Mouse (Mus musculus) regulatory T cell (primary cell): ENCODE data around the gene Pomgnt1.

ENCODE experiments used
- in situ Hi-C: fragments of 300-600 bp; cut with MboI, MseI; formaldehyde crosslinking; loops from one replicate; pipeline ENCODE4 v1.15.1; 2025; ENCODE audit warnings: high pct_unique_total_duplicates

Gene Pomgnt1

DNA sequence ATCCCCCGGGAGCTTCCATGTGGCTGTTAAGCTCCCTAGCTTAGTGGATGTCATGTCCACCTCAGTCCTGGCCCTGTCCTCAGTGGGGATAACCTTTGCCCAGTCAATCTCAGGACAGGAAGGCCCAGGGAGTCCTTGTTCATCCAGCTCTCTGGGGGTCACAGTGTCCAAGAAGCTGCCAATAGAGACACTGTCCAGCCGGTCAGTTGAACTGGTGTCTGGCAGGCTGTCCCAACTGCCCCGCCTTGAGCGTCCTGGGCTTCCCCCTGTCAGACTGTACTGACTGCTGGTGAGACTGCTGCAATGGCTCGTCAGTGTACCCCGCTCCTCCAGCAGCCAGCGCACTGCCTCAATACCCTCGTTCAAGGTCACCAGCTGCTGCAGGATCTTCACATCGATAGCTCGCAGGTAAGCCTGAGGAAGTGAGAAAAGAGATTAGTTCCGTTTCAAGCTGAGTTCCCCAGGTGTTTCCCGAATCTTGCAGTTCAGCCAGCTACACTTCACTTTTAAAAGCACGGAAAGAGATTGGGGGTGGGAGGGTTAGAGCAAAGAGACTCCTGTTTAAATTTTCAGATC lies 13.9 kb downstream of the Pomgnt1 start:
- in situ Hi-C loops, result no loop called here

DNA sequence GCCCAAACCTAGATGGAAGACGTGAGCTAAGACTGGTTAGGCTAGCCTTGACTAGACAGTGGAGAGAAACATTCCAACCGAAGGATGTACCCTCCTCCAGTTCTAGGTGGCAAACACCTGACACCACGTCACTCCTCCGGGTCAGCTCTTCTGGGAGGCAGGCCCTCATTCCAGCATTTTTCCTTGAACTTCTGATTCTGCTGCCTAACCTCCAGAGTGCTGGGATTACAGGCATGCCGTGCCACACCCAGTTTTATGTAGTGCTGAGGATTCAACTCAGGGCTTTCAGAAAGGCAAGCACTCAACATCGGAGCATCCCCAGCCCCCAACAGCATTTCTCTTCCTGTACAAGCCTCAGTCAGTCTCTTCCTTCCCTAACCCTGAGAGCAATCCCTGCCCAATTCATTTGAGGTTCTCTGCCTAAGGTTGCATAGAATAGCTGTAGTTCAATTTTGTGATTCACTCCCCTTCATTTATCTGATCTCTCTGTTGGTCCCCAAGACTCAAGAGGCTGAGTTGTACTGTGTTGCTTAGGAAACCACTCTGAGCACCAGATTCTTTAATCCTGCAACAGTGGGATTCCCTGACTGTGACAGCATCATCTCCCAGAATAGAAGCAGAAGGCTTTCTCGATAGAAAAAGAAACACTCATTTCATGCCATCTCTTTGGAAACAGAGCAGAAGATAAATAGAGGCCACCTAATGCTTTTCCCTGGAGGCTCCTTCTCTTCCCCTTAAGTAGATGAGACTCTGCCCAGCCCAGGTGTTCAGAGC lies 17.3 kb downstream of the Pomgnt1 start:
- in situ Hi-C loops, result no loop called here

DNA sequence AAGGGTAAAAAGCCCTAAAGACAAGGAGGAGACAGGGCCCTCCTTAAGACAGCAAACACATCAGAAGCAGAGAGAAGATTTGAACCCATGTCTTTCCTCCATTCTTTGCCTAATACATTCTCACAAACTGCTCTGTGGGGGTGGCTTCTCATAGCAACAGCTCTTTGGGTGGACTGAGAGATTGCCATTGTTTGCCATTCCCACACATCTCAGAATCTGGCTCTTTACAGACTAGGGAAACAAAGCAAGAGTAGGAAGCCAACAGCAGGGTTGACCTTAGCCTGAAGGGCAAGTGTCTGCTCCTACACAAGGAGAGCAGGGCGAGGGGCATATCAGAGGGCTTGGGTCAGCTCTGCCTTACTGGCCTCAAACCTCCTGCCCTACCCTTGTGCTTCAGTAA lies 18.1 kb downstream of the Pomgnt1 start:
- in situ Hi-C loops, result no loop called here

DNA sequence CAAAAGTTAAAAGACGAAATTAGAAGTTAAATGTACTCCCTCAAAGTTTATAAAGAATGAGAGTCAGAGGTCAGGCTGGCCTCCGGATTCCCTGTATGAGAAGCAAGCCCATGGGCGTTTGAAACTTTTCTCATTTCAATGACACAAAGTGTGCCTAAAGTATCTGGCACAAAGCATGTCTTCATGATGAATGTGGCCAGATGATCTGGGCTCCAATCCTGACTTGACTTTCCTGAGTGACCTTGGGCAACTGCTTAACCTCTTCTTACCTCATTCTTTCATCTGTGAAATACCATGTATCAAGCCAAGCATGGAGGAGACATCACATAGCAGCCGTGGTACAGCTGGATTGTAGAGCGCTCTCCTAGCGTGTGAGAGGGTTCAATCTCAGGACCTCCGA lies 18.6 kb downstream of the Pomgnt1 start:
- in situ Hi-C loops, result no loop called here

DNA sequence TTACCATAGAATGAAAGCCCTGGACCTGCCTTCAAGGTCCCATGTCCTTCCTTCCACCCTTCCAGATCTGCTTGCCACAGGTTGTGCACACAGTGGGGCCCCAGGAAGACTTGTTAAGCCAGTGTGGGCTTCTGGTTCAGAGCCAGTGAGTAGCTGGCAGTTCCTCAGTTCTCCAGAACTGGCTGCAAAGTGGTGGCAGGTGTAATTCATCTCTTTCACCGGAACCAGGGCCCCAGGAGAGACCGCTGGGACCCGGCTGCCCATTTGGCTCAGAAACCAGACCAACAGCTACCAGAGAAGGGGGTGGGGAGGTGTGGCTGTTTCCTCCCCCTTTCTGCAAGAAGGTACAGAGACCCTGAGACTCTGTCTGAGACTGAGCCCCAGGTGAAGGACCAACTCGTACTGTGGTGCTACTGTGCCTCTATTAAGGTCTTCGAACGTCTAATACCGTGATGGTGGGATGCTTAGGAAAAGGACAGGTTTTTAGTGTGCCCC lies 19.7 kb downstream of the Pomgnt1 start:
- in situ Hi-C loops, result no loop called here

DNA sequence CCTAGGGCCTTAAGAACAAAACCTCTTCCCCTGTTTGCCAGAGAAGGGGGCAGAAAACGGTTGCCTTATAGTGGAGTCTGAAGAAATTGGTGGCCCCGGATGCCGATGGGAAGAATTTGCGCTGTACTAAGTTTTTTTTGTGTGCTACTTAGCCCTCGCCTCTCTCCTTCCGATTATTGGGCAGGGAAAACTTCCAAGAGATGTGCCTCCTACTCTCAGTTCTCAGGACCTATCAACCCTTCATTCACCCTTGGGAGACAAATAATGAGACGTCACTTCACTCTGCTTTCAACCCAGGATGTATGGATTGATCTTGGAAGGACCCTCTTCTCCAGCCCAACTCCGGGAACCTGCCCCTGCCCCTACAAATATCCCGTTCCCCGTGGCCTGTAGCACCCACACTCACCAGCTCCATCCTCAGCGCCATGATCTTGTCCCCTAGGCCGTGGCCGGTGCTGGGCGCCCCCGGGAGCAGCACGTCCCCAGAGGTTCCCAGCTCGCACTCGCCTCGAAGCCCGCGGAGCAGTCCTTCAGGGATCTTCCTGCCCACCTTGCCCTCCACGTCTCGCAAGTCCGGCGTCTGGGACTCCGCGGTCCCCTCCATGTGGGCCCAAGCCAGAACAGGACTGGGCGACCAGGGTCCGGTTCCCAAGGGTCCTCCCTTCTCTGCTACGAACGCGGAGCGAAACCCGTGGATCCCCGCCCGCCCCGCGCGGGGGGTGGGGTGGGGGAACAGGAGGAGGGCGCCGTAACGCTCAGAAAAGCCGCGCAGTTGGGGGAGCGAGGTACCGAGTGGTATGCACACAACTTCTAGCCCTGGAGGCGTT lies 20.5 kb downstream of the Pomgnt1 start:
- in situ Hi-C loops, result no loop called here

DNA sequence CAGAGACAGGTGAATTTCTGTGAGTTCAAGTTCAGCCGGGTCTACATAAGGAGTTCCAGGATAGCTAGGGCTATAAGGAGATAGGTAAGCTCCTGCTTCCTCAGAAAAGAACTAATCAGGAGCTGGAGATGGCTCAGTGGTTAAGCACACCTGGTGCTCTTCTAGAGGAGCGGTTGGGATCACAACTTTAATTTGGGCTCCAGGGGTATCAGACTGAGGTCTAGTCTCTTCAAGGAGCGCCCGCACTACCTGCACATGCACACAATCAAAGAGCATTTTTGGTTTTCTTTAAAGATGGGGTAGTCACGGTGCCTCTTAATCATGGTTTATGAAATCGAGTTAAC lies 26.1 kb downstream of the Pomgnt1 start:
- in situ Hi-C loops, result no loop called here

DNA sequence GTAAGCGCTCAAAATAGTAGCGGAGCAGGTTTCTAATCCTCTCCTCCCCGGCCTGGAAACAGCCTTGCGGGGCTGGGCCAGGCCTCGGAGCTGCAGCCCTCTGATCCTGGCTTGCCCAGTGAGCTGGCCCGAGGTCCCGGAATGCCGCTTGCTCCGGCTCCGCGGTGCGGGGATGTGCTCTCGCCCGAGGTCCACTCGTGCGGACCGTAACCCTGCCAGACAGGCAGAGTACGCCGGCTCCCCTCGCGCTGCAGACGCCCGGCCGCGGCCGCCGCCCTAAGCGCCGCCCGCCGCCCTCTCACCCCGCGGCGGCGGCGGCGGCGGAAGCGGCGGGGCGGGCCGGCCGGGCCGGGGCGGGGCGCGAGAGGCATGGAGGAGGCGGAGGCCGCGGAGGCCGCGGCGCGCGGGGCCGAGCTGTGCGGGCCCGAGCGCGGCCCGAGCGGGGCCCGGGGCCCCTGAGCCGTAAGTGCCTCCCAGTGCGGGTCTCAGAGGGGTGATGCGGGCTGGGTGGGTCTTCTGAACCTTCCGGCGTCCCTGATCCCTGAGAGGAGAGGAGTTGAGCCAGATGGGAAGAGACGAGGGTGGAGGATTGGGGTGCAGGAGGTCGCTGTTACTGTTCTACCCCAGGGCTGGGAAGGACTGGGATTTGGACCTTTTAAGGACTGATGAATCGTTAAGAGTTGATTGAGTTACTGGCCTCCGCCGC lies 26.7 kb downstream of the Pomgnt1 start:
- in situ Hi-C loops, result no loop called here

DNA sequence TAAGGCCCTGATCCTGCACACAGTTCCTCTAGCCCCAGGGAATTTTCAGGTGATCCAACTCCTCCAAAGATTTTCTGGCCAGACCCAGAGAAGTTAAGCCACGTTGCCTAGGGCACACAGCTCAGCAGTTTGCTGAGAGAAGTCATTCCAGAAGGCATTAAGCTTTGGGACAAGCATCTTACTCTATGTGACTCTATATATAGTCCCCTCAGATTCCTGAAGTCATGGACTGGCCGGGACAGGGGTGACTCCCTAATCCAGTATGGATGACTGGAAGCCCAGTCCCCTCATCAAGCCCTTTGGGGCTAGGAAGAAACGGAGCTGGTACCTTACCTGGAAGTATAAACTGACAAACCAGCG lies 27.2 kb downstream of the Pomgnt1 start:
- in situ Hi-C loops, result no loop called here

DNA sequence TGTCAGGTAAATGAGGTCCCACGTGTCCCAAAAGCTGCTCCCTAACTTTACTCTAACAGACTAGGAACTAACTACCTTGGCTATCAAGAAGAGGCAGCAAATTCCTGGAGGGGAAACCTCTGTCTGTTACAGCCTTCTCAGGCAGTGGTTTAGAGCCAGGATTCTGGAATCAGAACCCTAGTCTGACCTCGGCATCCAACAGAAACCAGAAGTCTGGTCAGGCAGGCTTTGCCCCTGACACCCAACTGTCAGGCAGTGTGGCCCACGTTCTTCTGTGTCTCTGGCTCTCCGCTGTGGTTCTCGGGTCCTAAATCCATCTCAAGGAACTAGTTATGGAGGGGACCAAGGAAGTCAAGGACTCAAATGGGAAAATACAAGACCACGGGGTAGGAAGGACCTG lies 27.6 kb downstream of the Pomgnt1 start, which contains the start of gene Lurap1:
Lurap1 (minus strand) TSS at position 101 of the 400 bp plus-strand sequence.
- in situ Hi-C loops, result no loop called here

DNA sequence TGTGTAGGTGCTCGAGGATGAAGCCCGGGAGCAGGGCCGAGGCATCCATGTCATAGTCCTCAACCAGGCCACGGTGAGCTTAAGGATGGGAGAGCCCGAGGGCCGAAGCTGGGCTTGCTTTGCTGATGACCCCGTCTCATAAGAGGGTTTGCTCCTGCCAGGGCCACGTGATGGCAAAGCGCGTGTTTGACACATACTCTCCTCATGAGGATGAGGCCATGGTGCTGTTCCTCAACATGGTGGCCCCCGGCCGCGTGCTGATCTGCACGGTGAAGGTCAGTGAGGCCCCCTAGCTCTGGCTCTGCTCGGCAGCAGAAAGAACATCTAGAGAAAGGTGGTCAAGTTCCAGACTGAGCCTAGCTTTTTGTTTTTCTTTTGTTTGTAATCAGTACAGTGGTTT lies 29.1 kb downstream of the Pomgnt1 start:
- in situ Hi-C loops, result no loop called here

DNA sequence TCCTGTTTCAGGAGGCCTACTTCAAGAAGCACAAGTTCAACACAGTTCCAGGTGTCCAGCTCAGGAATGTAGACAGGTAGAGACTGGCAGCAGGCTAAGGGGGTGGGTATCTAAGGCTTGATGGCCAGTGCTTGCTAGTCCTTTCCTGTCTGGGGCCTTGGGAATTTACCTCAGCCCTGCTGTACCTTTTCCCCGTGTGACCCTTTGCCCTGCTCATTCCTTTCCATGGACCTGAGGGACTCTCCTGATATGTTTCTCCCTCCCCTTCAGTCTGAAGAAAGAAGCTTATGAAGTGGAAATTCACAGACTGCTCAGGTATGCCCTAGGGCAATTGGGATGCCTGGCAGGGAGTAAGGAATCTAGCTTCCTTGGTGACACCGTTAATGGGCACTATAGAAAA lies 34.2 kb downstream of the Pomgnt1 start:
- in situ Hi-C loops, result no loop called here

DNA sequence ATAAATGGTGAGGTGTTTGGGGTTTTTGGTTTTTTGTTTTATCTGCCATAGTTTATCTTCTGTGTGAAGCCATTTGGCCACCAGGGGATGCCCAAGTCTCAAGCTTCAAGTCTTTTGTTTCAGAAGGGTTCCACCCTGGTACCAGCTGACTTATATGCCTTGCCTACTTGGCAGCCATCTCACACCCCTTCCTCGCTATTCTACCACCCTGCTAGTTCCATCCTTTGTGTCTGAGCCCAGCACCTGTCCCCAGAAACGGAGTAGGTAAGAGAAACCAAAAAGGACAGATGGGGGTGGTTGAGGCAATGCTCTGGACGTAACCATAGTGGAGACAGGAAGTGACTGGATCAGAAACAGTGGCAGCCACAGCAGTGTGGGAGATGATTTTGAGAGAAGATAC lies 36.3 kb downstream of the Pomgnt1 start:
- in situ Hi-C loops, result no loop called here

DNA sequence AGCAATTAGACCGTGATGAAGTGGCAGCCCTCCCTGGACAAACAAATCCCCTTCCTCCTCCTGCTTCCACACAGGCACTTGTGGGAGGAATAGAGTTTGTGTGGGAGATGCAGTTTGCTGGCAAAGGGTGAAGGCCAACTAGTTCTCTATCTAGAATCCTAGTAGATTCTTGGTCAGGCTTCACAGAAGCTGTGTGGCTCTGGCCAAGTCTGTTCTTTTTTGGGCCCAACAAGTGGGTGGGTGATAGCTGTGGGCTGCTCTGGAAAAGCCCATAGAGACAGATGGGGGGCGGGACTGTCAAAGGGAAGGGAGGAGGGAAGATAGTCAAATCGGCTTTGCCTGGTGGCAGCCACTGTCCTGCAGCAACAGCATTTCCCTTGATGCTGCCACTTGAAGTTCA lies 37.1 kb downstream of the Pomgnt1 start:
- in situ Hi-C loops, result no loop called here

DNA sequence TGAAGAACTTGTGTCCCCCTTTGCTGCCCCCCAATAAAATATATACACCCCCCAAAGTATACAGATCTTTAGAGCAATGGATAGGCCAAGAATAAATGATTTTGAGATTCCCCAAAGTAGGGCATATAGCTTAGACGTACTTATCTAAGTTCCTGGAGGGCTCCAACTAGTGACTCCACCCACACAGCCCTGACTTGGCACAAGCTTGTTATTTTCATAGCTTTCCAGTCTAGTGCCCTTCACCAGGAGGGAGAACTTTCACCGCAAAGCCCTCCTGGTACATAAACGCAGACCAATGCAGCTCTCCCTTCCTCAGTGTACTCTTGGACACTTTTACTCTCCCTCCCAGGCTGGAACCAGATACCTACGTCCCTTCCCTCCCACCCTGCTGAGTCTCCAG lies 38.5 kb downstream of the Pomgnt1 start:
- in situ Hi-C loops, result no loop called here

DNA sequence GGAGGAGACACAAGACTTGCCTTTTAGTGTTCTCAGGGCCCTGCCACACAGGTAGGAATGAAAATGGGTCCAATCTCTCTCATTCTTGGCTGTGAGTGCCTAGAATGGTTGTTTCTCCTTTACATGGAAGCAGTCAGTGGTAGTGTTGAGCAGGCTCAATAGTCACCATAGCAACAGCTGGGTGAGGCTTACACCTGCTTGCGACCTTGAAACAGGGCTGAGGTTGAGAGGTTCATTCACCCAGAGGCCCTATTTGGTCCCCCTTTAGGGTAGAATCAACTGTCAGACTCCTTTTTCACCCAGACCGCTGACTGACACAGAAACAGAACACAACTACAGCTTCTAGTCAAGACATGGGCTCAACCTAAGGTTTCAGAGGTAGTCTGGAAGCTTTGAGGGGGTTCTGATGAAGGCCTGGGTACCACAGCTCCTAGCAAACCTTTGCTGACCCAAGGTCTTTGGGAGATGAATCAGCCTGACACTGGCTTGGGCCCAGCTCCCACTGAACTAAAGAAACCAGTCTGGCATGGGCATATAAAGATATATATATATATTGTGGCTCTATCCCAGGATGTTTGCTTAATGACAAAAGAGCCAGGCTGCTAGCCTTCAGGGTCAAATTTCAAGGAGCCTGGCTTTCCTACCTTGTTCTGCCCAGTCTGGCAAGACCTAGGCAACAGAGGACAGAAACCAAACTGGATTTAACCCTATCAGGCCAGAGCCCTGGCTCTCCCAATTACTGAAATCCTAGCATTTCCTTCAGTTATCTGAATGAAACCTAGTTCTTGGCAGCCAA lies 41.3 kb downstream of the Pomgnt1 start:
- in situ Hi-C loops, result loop anchor here (5.0 kb wide), 1 partner anchor 67 kb away; no protein-coding TSS in a partner anchor

DNA sequence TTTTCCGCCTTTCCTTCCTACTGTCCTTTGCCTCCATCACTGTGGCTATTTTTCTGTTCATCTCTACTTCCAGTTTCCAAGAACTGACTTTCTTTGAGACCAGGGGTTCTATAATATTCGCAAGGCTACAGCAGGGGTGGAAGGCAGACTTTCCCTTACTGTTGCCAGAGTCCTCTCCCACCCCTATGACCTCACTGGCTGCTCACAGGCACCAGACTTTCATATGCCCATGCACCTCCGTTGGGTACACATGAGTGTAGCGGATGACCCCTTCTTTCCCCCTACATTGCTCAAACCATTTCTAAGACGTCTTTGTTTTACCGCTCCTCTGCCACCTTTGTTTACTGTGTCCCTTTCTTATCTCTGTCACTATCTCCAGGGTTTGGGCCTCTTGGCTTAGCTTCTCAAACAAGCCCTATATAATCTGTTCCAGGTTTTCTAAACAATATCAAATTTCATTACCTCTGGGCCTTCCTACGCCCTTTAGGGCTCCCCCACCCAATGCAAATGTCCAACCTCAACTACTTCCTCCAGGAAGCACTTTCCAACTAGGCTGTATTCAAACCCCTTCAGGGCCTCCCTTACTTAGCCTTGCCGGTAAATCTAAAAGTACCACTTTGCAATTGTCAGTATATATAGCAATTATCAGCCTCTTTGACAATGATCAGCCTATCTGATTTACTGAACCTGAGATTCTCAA lies 42.2 kb downstream of the Pomgnt1 start:
- in situ Hi-C loops, result loop anchor here (5.0 kb wide), 1 partner anchor 66 kb away; no protein-coding TSS in a partner anchor

DNA sequence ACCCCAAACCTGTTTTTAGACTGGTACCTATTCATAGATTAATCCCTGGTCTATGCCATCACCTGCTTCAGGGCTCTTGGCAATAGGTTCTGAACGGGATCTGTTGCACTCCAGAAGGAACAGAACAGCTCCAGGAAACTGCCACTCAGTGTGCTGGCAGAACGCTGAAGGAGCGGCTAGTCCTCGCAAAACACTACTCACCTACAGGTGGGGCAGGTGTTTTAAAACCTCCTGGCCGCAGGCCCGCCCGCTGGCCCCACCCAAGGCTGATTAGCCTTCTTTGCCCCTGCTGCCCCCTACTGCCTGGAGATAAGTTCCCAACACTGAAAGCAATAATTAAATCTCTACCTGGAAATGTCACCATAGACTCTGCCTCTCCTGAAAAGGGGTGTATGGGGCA lies 43.8 kb downstream of the Pomgnt1 start, which contains the start of gene Tspan1:
Tspan1 (minus strand) TSS at position 198 of the 400 bp plus-strand sequence.
- in situ Hi-C loops, result loop anchor here (5.0 kb wide), 1 partner anchor 65 kb away; no protein-coding TSS in a partner anchor

DNA sequence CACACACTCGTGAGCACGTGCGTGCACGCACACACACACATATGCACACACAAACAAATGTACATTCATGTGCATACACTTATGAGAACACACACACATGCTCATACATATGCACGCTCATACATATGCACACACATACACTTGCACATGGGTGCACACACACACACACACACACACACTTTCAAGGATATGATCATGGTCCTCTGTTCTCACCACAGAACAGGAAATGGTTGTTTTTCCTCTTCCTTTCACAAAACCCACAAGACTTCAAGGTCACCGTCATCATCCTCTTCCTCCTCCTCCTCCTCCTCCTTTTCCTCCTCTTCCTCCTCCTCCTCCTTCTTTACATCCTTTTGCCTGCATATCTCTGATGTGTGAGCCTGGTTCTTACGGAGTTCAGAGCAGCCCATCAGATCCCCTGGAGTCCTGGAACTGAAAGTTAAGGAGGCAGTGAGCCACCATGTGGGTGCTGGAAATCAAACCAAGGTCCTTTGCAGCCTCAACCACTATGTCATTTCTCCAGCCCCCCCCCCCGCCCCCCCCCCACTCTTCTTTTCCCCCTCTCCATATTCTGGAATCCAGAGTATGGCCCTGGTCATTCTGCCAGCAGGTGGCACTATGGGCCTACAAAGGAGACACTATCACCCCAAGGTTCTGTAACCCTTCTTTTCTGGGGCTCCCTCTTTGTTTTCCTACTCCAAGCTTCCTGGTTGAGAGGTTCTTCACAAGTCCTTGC lies 45.1 kb downstream of the Pomgnt1 start:
- in situ Hi-C loops, result loop anchor here (5.0 kb wide), 1 partner anchor 64 kb away; no protein-coding TSS in a partner anchor

DNA sequence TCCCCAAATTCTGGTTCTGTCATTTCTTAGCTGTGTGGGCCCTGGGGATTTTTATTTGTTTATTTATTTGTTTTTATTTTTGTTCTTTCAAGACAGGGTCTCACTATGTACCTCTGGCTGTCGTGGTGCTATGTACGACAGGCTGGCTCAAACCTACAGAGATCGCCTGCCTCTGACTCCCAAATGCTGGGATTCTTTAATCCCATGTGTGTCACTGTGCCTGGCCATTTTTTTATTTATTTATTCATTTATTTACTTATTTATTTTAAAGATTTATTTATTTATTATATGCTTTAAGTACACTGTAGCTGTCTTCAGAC lies 45.7 kb downstream of the Pomgnt1 start:
- in situ Hi-C loops, result loop anchor here (5.0 kb wide), 1 partner anchor 63 kb away; no protein-coding TSS in a partner anchor
